Mouse (Mus musculus) myocyte (in vitro differentiated cells): Measurements from ENCODE around the gene Ctbp2.

ENCODE experiments used
- POLR2A ChIP-seq: IDR thresholded peaks from one replicate; pipeline ENCODE4 v1.6.1; 2011; ENCODE audit warnings: low read depth, mild to moderate bottlenecking, control low read depth, moderate library complexity; ENCODE audit not compliant: insufficient read length
- REST ChIP-seq: IDR thresholded peaks from one replicate; pipeline ENCODE4 v1.6.1; 2011; ENCODE audit warnings: mild to moderate bottlenecking, control low read depth, moderate library complexity; ENCODE audit not compliant: insufficient read depth, insufficient read length
- TCF12 ChIP-seq: IDR thresholded peaks from one replicate; pipeline ENCODE4 v1.6.1; 2011; ENCODE audit warnings: mild to moderate bottlenecking, control low read depth; ENCODE audit not compliant: poor library complexity, insufficient read depth, severe bottlenecking
- USF1 ChIP-seq: IDR thresholded peaks from one replicate; pipeline ENCODE4 v1.6.1; 2011; ENCODE audit warnings: low read depth, mild to moderate bottlenecking, control low read depth, moderate library complexity

GRCm38 (mm10) chr7:133062055-133062454, 62.1 kb downstream of the Ctbp2 start:
- TF ChIP-seq USF1 (no peak), POLR2A (no peak), REST (no peak), TCF12 (no peak)
